Comparison of ENCODE assay signal across 7 mouse cellular contexts in genomic region chr11:105549164-105550121, GRCm38 (mm10). TPM values are rescaled to one million over a fixed set of nuclear protein-coding genes. Genes with fewer than 3 reads are reported as not detected.
A peak's percentile ranks its signal among the peaks of the same experiment; 100 is the strongest.
DNase-seq lines count a peak whose midpoint lies in the region; ATAC-seq and TF ChIP-seq lines count a peak whose summit lies in the region.

No protein-coding gene starts in this region.

- no peaks in the 10 kb centered on the region for H3K36me3 ChIP-seq in liver, adult 2 months (ENCODE audit: control insufficient read depth, insufficient read depth, low read length)
- no peaks in the 10 kb centered on the region for H3K36me3 ChIP-seq in liver, embryonic 12.5 days
- H3K36me3 ChIP-seq in stomach, embryonic 15.5 days, result no peaks in the 10 kb centered on the region

- no peak for TF ChIP-seq CTCF in liver, adult 2 months (IDR thresholded peaks at IDR 0.05; ENCODE audit: low read depth, low read length)

- no peak overlapping the region for H3K4me2 ChIP-seq in liver, embryonic 12.5 days
- H3K4me2 ChIP-seq in stomach, embryonic 15.5 days, result no peak overlapping the region

- no peak overlapping the region for H3K4me3 ChIP-seq in liver, adult 2 months (ENCODE audit: insufficient read depth, low read depth, low read length)
- H3K4me3 ChIP-seq in liver, embryonic 12.5 days, result no peak overlapping the region
- no peak overlapping the region for H3K4me3 ChIP-seq in stomach, embryonic 15.5 days (replicated peaks)

- 48% methylated on average over 9 of the region's 9 CpGs for WGBS in liver, adult 2 months
- 65% methylated on average over 9 of the region's 9 CpGs for WGBS in liver, embryonic 12.5 days (ENCODE audit: insufficient replicate concordance)
- 51% methylated on average over 9 of the region's 9 CpGs for WGBS in stomach, embryonic 15.5 days

- no peaks in the 10 kb centered on the region for H3K79me2 ChIP-seq in liver, adult 2 months (ENCODE audit: control insufficient read depth, insufficient read depth, low read length)

- no peaks in the 10 kb centered on the region for H3K27me3 ChIP-seq in liver, adult 2 months (ENCODE audit: control insufficient read depth, insufficient read depth, low read length)
- peaks cover 14% of the 10 kb centered on the region; the same call in 1 of the 2 replicates for H3K27me3 ChIP-seq in liver, embryonic 12.5 days (replicated peaks)
- H3K27me3 ChIP-seq in stomach, embryonic 15.5 days (replicated peaks), result no peaks in the 10 kb centered on the region

- peak; percentile 84 for DNase-seq in liver, adult 2 months (ENCODE audit: extremely low read depth, low read depth, low spot score)
- peak; percentile 37 for DNase-seq in fibroblast of lung, adult 2 months (ENCODE audit: low read depth)
- DNase-seq in kidney, postnatal 25 days, result peak; percentile 82 to 86
- DNase-seq in c-Kit-positive CD71-positive TER-119-positive erythroid progenitor cells, embryonic 14.5 days (ENCODE audit: low spot score), result no peak
- no peak for DNase-seq in cerebellum, adult 9-11 months

- no peak for TF ChIP-seq POLR2A in liver, adult 2 months (IDR thresholded peaks at IDR 0.05; ENCODE audit: extremely low read depth, insufficient read depth, low read length)

- no peak overlapping the region for H3K9ac ChIP-seq in liver, adult 2 months (ENCODE audit: low read depth, low read length)
- H3K9ac ChIP-seq in liver, embryonic 12.5 days, result no peak overlapping the region
- H3K9ac ChIP-seq in stomach, embryonic 15.5 days, result no peak overlapping the region

- no peak overlapping the region for H3K27ac ChIP-seq in liver, adult 2 months (replicated peaks; ENCODE audit: insufficient read depth, low read depth, low read length)
- H3K27ac ChIP-seq in liver, embryonic 12.5 days, result no peak overlapping the region
- H3K27ac ChIP-seq in stomach, embryonic 15.5 days, result no peak overlapping the region

- peaks cover 2% of the 10 kb centered on the region; the same call in 1 of the 2 replicates for H3K4me1 ChIP-seq in liver, adult 2 months (ENCODE audit: control insufficient read depth, insufficient read depth, low read length)
- H3K4me1 ChIP-seq in liver, embryonic 12.5 days, result 0 out of 2 replicates have a peak, but pooled peaks cover 3% of the 10 kb centered on the region
- H3K4me1 ChIP-seq in stomach, embryonic 15.5 days, result peaks cover 7% of the 10 kb centered on the region; the same call in 1 of the 2 replicates

- no peaks in the 10 kb centered on the region for H3K9me3 ChIP-seq in liver, embryonic 12.5 days (replicated peaks)
- no peaks in the 10 kb centered on the region for H3K9me3 ChIP-seq in stomach, embryonic 15.5 days

- no peak for ATAC-seq in liver, embryonic 12.5 days
- peak; percentile 76 for ATAC-seq in stomach, embryonic 15.5 days (ENCODE audit: insufficient read depth, low FRiP score, low read depth)

RNA-seq across cellular contexts. Expression of gene Tanc2, which starts 40.3 kb away (rescaled TPM):
- total RNA-seq in liver, adult 2 months (2014; rRNA removed), result 2.4 and 2.8 TPM in 2 replicates
- polyA plus RNA-seq in liver, adult 2 months (2012; rRNA removed), result 0.97 and 1.0 TPM in 2 replicates
- polyA plus RNA-seq in liver, embryonic 12.5 days (2016; fragmentation: Nextera tagmentation; extraction: Ambion mirVana), result 3.4 and 4.4 TPM in 2 replicates
- 8.8 and 9.6 TPM in 2 replicates for polyA plus RNA-seq in stomach, embryonic 15.5 days (2015; fragmentation: Nextera tagmentation; extraction: Ambion mirVana)

Comparison
In these comparisons a context has a peak if more than half of its experiments do, and no peak if none do; other contexts are left out.
1. DNase-seq: peak in liver, adult 2 months (single experiment), fibroblast of lung, adult 2 months (single experiment) and kidney, postnatal 25 days (2 of 2); none in c-Kit-positive CD71-positive TER-119-positive erythroid progenitor cells, embryonic 14.5 days (single experiment) and cerebellum, adult 9-11 months (single experiment).